Mouse (Mus musculus) adrenal gland, adult 8-10 months (tissue): Measurements from ENCODE around the gene Arid5a. TPM values are rescaled to one million over a fixed set of nuclear protein-coding genes. Genes with fewer than 3 reads are reported as not detected.

ENCODE experiments used
- DNase-seq: peaks from one replicate; pipeline ENCODE4 v3.0.0; 2022
- microRNA-seq, 2 experiments: library from miRNA; unstranded; fragments of <30 nt; microRNA quantifications; one replicate each; pipeline ENCODE4 v1.2.0; 2022
- total RNA-seq, 4 experiments: library from RNA; stranded (reverse); gene quantifications; 2 replicates each; pipeline ENCODE4 v1.2.4; 2022

Gene Arid5a
- total RNA-seq, 4 experiments from 2014 or later: 4.0 to 6.3 (median 4.9) TPM

DNA sequence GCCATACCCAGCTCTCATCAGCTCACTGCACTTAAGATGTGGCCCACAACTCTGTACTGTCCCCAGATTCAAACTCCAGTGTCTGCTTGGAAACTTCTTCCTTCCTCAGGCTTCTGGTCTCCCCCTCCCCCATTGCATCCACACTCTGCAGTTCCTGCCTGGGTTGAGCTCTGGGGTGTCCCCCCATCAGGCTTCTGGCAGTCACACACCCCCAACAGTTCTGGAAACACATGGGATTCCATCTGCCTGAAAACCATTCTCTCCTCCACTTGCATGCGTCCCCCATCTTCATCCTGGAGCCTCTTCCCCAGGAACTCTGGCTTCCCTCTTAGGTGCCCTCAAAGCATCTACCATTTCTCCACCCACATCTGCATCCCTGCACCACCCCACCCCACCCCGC is 19.3 kb downstream of the Arid5a start:
- no peak for DNase-seq

DNA sequence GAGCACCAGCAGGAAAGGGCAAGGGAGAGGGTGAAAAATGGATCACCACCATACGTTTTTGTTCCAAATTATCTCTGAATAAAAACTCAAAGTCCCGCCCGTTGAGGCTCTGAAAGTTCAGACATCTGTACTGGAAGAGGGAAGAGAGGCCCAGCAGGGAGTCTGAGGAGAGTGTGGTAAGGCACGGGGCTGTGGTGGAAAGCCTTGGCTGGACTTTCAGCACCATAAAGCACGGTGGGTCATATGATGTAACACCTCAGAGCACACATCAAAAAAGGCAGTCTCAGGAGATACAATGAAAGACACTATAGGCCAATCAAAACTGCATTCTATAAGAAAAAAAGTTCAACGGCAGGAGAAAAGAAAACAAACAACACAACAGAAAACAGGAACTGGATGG is 24.2 kb downstream of the Arid5a start:
- DNase-seq: no peak

DNA sequence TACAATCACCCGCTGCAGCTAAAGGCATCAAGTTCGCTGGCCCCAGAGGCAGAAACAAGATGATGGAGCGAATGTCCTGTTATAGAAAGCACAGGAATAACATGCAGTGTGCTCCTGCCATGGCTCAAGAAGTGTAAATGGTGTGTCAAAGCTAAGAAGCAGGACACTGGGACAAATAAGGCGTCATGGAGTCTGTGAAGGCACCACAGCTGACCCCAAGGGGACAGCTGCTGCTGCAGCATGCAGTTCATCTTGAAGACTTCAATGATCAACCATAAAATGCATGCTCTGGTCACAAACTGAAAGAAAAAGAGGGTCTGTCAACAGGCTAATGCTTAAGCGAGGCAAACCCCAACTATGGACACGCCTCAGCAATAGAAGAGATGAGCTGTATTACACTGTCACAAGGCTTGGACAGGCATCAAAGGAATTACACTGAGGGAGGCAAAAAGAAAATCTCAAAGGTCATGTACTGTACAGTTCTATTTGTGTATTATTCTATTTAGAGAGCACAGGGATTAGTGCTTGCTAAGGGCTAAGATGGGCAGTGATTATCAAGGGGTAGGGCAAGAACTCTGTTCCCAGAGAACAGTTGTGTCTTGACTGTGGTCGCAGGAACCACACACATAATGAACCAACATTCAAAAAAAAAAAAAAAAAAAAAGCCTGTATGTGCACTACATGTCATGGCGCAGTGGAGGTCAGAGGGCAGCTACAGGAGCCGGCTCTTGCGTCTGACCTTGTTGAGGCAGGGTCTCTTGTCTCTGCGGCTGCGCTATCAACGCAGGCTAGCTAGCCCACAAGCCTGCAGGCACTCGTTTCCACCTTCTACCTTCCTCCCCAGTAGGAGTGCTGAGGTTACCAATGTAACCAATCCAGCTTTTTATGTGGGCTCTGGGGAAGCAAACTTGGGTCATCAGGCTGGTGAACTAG is 25.7 kb downstream of the Arid5a start:
- no peak for DNase-seq

DNA sequence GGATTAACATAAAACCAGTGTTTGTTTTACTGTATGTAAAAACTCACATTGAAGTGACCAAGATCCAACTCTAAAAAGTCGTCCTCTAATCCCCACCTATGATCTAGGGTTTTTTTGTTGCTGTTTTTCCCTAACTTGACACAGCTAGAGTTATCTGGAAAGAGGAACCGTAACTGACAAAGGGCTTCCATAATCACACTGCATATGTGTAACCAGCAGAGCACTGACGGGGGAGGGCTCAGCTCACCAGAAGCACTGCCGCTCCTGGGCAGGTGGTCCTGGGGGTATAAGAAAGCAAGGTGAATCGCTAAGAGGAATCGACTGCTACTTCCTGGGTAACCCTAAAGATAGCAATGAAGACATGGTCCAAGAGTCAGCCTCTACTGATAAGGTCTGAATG is 35.0 kb downstream of the Arid5a start:
- no peak for DNase-seq

DNA sequence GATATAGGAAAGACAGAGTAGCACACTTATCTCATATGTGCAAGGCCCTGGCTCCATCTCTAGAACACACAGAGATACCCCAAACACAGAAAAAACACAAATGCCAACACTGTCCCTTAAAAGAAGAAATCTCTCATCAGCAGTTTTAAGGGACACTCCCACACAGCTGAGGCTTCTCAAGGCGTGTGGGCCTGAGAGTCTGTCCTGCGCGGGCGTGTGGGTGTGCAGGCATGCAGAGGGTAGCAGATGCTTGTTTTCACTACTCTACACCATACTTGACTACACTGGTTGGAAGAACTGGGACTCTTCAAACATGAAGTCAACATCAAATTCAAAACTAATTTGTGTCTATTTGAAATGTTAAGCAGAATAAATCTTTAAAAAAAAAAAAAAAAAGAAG is 44.8 kb downstream of the Arid5a start:
- DNase-seq: no peak

DNA sequence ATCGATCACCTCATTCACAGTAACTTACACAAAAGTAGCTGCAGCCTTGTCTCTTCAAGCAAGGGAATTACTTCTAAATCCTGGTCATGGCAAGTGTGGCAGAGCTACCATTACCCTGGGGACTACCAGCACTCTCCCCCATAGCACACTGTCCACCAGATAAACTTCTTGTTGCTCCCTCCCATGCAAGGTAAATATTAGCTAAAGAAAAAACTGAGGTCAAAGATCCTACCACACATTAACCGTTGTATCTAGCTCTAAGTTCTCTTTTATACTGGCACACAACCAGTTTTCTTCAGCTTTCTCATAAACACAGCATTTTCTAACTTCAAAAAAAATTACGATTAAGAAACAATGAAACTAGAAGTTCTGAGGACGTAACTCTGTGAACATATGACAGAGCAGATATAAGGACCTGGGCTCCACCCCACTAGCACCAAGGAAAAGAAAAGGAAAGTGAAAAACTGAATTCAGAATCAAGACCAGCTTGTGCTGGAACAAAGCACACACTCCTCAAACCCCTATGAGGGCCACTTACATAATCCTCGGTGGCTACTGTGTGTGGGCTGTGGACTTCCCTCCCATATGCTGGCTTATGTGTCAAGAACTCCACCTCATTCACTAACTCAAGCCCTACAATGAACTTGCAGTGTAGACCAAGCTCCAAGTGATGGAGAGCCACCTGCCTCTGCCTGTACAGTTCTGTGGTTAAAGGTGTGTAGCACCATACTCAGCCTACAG is 49.6 kb downstream of the Arid5a start:
- no peak for DNase-seq

DNA sequence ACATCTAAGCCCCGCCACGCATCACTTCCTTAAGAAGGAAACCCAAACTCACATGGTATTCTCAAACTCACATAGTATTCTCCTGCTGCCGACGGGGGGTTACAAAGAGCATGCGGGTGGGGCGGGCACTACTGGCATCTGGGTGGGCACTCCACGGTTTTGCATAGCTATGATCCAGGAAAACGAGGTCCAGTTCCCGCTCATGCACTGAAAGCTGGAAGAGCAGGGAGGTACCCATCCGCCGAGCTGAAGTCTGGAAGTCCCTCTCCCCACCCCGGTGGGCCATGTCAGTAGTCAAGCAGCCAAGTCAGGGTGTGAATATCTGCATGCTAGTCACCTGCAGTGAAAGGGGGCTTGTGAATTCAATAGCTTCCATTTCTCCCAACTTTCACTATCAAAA is 60.2 kb downstream of the Arid5a start:
- DNase-seq: no peak

DNA sequence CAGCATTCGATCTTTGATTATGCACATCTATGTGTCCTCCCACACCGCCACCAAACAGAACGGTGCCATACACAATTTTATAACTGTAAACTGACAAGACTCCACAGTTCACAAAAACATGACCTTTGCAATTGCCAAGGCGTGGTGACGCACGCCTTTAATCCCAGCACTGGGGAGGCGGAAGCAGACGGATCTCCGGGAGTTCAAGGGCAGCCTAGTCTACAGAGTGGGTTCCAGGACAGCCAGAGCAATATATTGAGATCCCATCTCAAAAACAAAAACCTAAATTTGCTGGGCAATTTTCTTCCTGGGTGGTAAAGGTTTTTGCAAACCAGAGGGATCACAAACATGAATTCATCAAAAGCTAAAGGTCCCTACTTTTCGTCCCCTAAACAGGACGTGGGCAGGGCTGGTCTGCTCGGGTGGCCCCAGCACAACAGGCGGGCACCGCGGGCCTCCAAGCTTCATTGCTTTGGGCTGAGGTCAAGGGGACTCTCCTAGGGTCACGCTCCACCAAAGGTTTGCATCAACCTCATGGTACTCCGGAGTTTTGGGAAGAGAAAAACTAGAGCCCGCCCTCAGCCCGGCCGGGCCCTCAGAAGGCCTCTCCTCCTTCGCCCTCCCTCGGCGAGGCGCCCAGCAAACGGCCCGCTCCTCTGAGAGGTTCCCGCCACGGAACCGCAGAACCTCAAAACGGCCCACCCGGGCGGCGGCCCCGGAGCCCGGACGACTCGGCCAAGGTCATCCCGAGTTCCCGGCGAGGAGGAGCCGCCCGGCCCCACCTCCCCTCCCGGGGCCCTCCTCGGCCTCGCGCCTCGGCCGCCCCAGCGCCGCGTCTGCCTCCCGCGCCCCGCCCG is 60.8 kb downstream of the Arid5a start:
- DNase-seq: peak; percentile 76

DNA sequence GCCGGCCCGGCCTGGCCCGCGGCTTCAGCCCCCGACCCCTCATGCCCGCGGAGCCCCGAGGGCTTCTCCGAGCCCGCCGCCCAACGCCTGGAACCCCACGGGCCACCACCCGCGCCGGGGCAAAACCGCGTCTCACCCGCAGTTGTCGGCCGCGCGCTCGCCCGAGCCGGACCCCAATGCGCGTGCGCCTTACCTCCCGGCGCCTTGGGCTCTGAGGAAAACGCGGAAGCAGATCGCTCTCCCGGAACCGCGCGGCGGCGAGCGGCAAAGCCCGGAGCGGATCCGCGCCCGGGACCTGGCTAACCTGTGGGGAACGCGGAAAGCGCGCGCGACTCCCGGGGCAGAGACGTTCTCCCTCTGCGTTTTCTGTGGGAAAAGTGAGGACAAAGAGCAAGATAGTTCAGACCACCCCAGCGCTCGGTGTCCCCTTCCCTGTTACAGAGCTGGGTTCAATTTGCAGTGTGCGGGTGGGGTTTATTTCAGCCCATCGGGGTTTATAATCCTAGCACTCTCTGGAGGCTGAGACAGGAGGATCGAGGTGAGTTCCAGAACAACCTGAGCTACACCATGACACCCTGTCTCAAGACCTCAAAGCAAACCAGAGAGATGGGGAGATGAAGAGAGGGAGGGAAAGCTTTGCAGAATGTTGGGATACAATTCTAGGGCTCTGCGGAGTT is 61.6 kb downstream of the Arid5a start, which contains the start of gene Kansl3:
Kansl3 (minus strand) TSS at position 213 of the 677 bp plus-strand sequence.
- peak; percentile 78 for DNase-seq

DNA sequence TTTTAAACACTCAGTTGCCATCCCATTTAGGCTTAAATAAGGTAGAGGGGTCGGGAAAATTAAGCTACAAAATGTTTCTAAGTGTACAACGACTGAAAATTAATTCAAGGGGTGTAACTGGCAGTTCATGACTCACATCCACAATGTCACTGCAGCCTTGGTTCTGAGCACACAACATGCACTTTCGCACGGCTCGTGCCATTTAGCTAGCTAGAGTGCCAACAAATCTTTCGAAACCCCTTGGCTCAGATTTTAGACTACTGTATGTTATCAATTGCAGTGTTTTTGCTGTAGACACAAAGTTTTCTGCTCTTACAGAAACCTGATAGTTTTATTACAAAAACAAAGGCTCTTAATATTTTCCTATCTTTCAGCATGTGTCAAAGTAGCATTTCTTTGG is 63.4 kb downstream of the Arid5a start:
- peak; percentile 66 for DNase-seq

DNA sequence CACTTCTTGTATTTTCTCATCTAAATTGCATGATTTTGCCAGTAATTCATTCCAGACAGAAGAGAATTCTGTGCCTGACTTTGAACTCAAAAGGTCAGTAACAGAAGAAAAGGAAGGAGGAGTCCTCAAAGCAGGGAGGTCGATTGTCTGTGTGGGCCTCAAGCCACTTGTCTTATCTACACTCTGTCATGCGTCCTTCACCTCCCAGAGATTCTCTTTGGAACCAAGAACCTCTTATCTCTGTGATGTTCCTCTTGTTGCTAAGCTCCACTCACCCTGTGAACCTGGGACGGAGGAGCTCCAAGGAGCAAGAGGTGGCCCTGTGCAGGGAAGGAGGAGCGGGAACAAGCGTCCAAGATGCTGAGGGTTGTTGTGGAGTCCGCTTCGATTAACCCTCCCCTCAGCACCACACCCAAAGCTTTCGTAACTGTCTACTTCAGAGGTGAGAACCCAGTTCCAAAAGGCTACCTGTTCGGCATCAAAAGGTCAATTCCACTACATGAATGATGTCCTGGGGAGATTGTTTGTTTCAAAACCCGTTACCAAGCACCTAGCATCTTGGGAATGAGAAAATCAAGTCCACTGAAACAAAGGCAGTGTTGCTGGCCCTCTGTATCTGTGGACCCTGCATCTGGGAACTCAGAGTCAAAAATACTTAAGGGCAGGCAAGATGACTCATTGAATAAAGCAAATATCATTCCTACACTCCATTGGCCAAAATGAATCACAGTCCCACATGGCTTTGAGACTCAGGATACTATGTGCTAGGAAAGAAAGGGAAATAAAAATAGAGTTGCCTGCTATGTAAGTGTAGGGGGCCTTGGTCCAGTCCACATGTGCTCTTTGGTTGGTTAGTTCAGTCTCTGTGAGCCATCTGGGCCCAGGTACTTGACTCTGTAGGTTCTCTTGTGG is 64.7 kb downstream of the Arid5a start, which contains the start of gene Fer1l5:
Fer1l5 (plus strand) TSS at position 358 of the 912 bp plus-strand sequence.
- no peak for DNase-seq

Small RNAs within 50 kb of the gene (microRNA-seq; reads per million reads assigned to microRNA genes)
- gene Mir6898: 0.67 to 0.88 reads per million in 2 experiments

Other genes starting within 250 kb of the Arid5a start
- gene Hs6st1, start 239.3 kb upstream of the Arid5a start, total RNA-seq: 100 to 1,000 TPM in 2 of 4 experiments, 10 to 100 TPM in 2; 70.2 to 122 (median 96.6) TPM
- 10 to 100 TPM; 50.9 to 64.5 (median 54.8) TPM for gene Uggt1, start 63.0 kb upstream of the Arid5a start, total RNA-seq
- 10 to 100 TPM in 2 of 4 experiments, 1 to 10 TPM in 2; 7.6 to 12.1 (median 10.1) TPM for gene Neurl3, start 33.1 kb upstream of the Arid5a start, total RNA-seq
- gene Kansl3, start 61.4 kb downstream of the Arid5a start, total RNA-seq: 100 to 1,000 TPM in 3 of 4 experiments, 10 to 100 TPM in 1; 86.5 to 139 (median 135) TPM
- 1 to 10 TPM in 2 of 4 experiments, not detected in 2; 1.3 to 1.6 TPM for gene Fer1l5, start 64.6 kb downstream of the Arid5a start, total RNA-seq
- 10 to 100 TPM; 43.0 to 59.8 (median 46.6) TPM for gene Lman2l, start 137.5 kb downstream of the Arid5a start, total RNA-seq
- 1 to 10 TPM; 4.1 to 6.2 (median 5.1) TPM for gene Cnnm4, start 163.9 kb downstream of the Arid5a start, total RNA-seq
- gene Cnnm3, start 204.1 kb downstream of the Arid5a start, total RNA-seq: 10 to 100 TPM; 41.4 to 45.3 (median 42.6) TPM
- gene Ankrd23, start 229.2 kb downstream of the Arid5a start, total RNA-seq: 10 to 100 TPM in 2 of 4 experiments, 1 to 10 TPM in 2; 6.8 to 18.1 (median 11.3) TPM
- not detected for gene Gm42417, start 231.7 kb downstream of the Arid5a start, total RNA-seq
- 10 to 100 TPM; 15.4 to 26.8 (median 18.7) TPM for gene Ankrd39, start 239.7 kb downstream of the Arid5a start, total RNA-seq